Mouse (Mus musculus) megakaryocyte, adult 5-6 weeks (primary cell): ENCODE results near the gene Otx1. TPM values are rescaled to one million over a fixed set of nuclear protein-coding genes. Genes with fewer than 3 reads are reported as not detected.

ENCODE experiments used
- ATAC-seq: 2 replicates; pipeline ENCODE4 v1.8.0; 2016; ENCODE audit warnings: mild to moderate bottlenecking, inconsistent platforms; ENCODE audit not compliant: poor library complexity, severe bottlenecking
- total RNA-seq, 2 experiments: library from RNA; stranded (forward) in 1 of 2; stranded (reverse) in 1 of 2; fragments of 153-499, 151-499 nt in 1 of 2; fragments of 221-1000, 200-1000 nt in 1 of 2; gene quantifications; 2 replicates each; pipeline versions ENCODE4 v1.2.3 to v1.2.4; 2015 to 2017

Gene Otx1
- total RNA-seq (2015) (not detected in 2 replicates), total RNA-seq (2017) (not detected in 2 replicates)

- ATAC-seq: no peak
Observed at GRCm38 (mm10) chr11:22002783-22003340, at the start of gene Otx1. TSS of gene Otx1 (minus strand) at chr11:22002897.

GRCm38 (mm10) chr11:22050864-22051263 is 48.2 kb upstream of the Otx1 start:
- ATAC-seq: no peak

GRCm38 (mm10) chr11:22039854-22040426 is 37.2 kb upstream of the Otx1 start:
- no peak for ATAC-seq

GRCm38 (mm10) chr11:22034564-22035105 is 31.9 kb upstream of the Otx1 start:
- ATAC-seq: no peak

GRCm38 (mm10) chr11:22033582-22033981 is 30.9 kb upstream of the Otx1 start:
- ATAC-seq: no peak

GRCm38 (mm10) chr11:22020602-22021001 is 17.9 kb upstream of the Otx1 start:
- no peak for ATAC-seq

- no peak for ATAC-seq
Observed at GRCm38 (mm10) chr11:22017444-22017843, 14.7 kb upstream of the Otx1 start.

- no peak for ATAC-seq
Observed at GRCm38 (mm10) chr11:22016341-22016740, 13.6 kb upstream of the Otx1 start.

- no peak for ATAC-seq
Observed at GRCm38 (mm10) chr11:22008817-22009216, 6.1 kb upstream of the Otx1 start.

GRCm38 (mm10) chr11:22008129-22008596 is 5.5 kb upstream of the Otx1 start:
- peak; percentile 80 for ATAC-seq

- no peak for ATAC-seq
Observed at GRCm38 (mm10) chr11:22007781-22008110, 5.0 kb upstream of the Otx1 start.

- ATAC-seq: no peak
Observed at GRCm38 (mm10) chr11:22007088-22007780, 4.5 kb upstream of the Otx1 start.

GRCm38 (mm10) chr11:22006471-22007087 is 3.9 kb upstream of the Otx1 start:
- no peak for ATAC-seq

GRCm38 (mm10) chr11:22005281-22005870 is 2.7 kb upstream of the Otx1 start:
- ATAC-seq: no peak

- no peak for ATAC-seq
Observed at GRCm38 (mm10) chr11:22004331-22004841, 1.7 kb upstream of the Otx1 start.

GRCm38 (mm10) chr11:22003341-22003981 is 764 bp upstream of the Otx1 start:
- 0 out of 2 replicates have a peak, but pooled peaks have one; percentile 13 for ATAC-seq

- no peak for ATAC-seq
Observed at GRCm38 (mm10) chr11:22002062-22002782, 475 bp downstream of the Otx1 start.

- no peak for ATAC-seq
Observed at GRCm38 (mm10) chr11:22001321-22002061, 1.2 kb downstream of the Otx1 start.
